ENCODE assay signal across 9 mouse cellular contexts in the genomic region with DNA sequence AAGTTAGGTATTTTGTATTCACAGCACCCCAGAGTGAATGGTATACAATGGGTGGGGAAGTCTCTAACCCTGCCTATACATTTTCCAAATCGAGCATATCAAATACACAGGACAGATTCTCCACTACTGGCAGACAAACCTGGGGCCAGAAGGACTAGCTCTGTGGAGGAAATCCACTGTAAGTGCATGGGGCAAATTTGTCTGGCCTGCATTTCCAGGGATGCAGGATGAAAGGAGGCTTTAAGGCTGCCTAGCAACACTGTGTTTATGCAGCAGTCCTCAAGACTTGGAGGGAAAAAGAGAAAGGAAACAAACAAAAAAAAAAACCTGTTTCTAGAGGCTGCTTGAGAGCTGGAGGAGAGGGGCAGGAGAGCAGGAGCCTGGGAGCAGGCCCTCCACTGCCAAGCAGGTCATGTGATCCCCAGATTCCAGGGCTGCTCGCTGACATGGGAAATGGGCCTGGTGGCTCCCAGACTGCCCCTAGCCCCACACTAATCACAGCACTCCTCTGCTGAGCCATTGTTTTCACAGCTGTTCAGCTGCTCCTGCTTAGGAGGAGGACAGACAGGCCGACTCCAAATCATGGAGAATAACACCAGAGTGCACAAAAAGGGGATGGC.
DNase-seq lines count a peak whose midpoint lies in the region; ATAC-seq and TF ChIP-seq lines count a peak whose summit lies in the region.
"Had no signal": no experiment of that assay in that cellular context is flagged by ENCODE, and none has a peak within 500 bp of the region (broad histone marks: within the 10 kb centered on the region; RNA-seq: fewer than 3 reads in every experiment).

No protein-coding gene starts in this region.

- H3K36me3 ChIP-seq in hindbrain, postnatal 0 days (ENCODE audit: insufficient read depth, low read length), result no peaks in the 10 kb centered on the region
- H3K36me3 ChIP-seq in limb, embryonic 11.5 days (ENCODE audit: control insufficient read depth, insufficient read depth, low read length), result no peaks in the 10 kb centered on the region
- no peaks in the 10 kb centered on the region for H3K36me3 ChIP-seq in neural tube, embryonic 12.5 days

- H3K4me2 ChIP-seq in hindbrain, postnatal 0 days (ENCODE audit: low read depth, low read length), result no peak overlapping the region
- no peak overlapping the region for H3K4me2 ChIP-seq in limb, embryonic 11.5 days (ENCODE audit: low read depth, severe bottlenecking)
- H3K4me2 ChIP-seq in neural tube, embryonic 12.5 days (replicated peaks), result no peak overlapping the region

- H3K4me3 ChIP-seq in hindbrain, postnatal 0 days (ENCODE audit: low read length), result no peak overlapping the region
- no peak overlapping the region for H3K4me3 ChIP-seq in limb, embryonic 11.5 days (ENCODE audit: low read depth, low read length)
- no peak overlapping the region for H3K4me3 ChIP-seq in neural tube, embryonic 12.5 days
- H3K4me3 ChIP-seq: layer of hippocampus, adult 2 months had no signal

- peaks cover 6% of the 10 kb centered on the region; the same call in 1 of the 2 replicates for H3K4me1 ChIP-seq in hindbrain, postnatal 0 days (ENCODE audit: insufficient read depth, low read length)
- H3K4me1 ChIP-seq in limb, embryonic 11.5 days (ENCODE audit: control insufficient read depth, insufficient read depth, low read length), result peaks cover 13% of the 10 kb centered on the region; the same call in 1 of the 2 replicates
- peaks cover 12% of the 10 kb centered on the region for H3K4me1 ChIP-seq in neural tube, embryonic 12.5 days

- TF ChIP-seq CTCF in hindbrain, postnatal 0 days (IDR thresholded peaks at IDR 0.05; ENCODE audit: low read depth), result no peak

- intact Hi-C loops in gastrocnemius, postnatal 14 days (cut with DNase I; ENCODE audit: low total_unique reads), result no loop called here

- H3K27me3 ChIP-seq in hindbrain, postnatal 0 days (ENCODE audit: insufficient read depth, low read length), result no peaks in the 10 kb centered on the region
- H3K27me3 ChIP-seq in limb, embryonic 11.5 days (ENCODE audit: control insufficient read depth, insufficient read depth, low read length), result no peaks in the 10 kb centered on the region
- no peaks in the 10 kb centered on the region for H3K27me3 ChIP-seq in neural tube, embryonic 12.5 days (replicated peaks)

- peak; percentile 94 for ATAC-seq in hindbrain, postnatal 0 days
- ATAC-seq in limb, embryonic 11.5 days (ENCODE audit: insufficient number of reproducible peaks, low FRiP score, low TSS enrichment, low read depth), result peak; percentile 92
- peak; percentile 96 for ATAC-seq in neural tube, embryonic 12.5 days (ENCODE audit: low FRiP score, low read depth)
- no peak for ATAC-seq in erythroblast, adult 5-6 weeks (replicated peaks; ENCODE audit: low FRiP score, poor library complexity, severe bottlenecking)
- no peak for ATAC-seq in megakaryocyte progenitor cell, adult 5-6 weeks (replicated peaks; ENCODE audit: poor library complexity)

- DNase-seq in ES-CJ7 (ENCODE audit: low read depth, low spot score), result peak; percentile 7
- peak; percentile 87 for DNase-seq in embryo, embryonic 10.5 days (ENCODE audit: low spot score)
- DNase-seq in gastrocnemius, postnatal 14 days, result peak; percentile 46
- DNase-seq in hindbrain, postnatal 0 days (ENCODE audit: low spot score), result peak; percentile 75
- DNase-seq in limb, embryonic 11.5 days (ENCODE audit: low spot score), result peak; percentile 74

- peak overlapping the region; percentile 60; the same call in 1 of the 2 replicates for H3K27ac ChIP-seq in hindbrain, postnatal 0 days
- H3K27ac ChIP-seq in limb, embryonic 11.5 days (replicated peaks; ENCODE audit: low read depth, low read length), result peak overlapping the region; percentile 70; the same call in 1 of the 2 replicates
- no peak overlapping the region for H3K27ac ChIP-seq in neural tube, embryonic 12.5 days
- H3K27ac ChIP-seq: layer of hippocampus, adult 2 months had no signal

- 5% methylated on average over 3 of the region's 3 CpGs for WGBS in hindbrain, postnatal 0 days
- WGBS in limb, embryonic 11.5 days, result 24% methylated on average over 3 of the region's 3 CpGs
- WGBS in neural tube, embryonic 12.5 days, result 18% methylated on average over 3 of the region's 3 CpGs

- 0 out of 2 replicates have a peak overlapping the region, but pooled peaks have one; percentile 4 for H3K9ac ChIP-seq in hindbrain, postnatal 0 days (replicated peaks; ENCODE audit: low read length)
- no peak overlapping the region for H3K9ac ChIP-seq in limb, embryonic 11.5 days (ENCODE audit: low read length)
- H3K9ac ChIP-seq in neural tube, embryonic 12.5 days, result no peak overlapping the region

- H3K9me3 ChIP-seq in hindbrain, postnatal 0 days (ENCODE audit: low read length), result no peaks in the 10 kb centered on the region
- H3K9me3 ChIP-seq in limb, embryonic 11.5 days (ENCODE audit: control insufficient read depth, low read length), result no peaks in the 10 kb centered on the region
- no peaks in the 10 kb centered on the region for H3K9me3 ChIP-seq in neural tube, embryonic 12.5 days

Comparison
In these comparisons a context has a peak if more than half of its experiments do, and no peak if none do; other contexts are left out.
1. DNase-seq: peak in every context shown above with its lines; median percentile 87 in embryo, embryonic 10.5 days; 75 in hindbrain, postnatal 0 days; 74 in limb, embryonic 11.5 days; 46 in gastrocnemius, postnatal 14 days; 7 in ES-CJ7.
2. ATAC-seq: peak in hindbrain, postnatal 0 days (single experiment), limb, embryonic 11.5 days (single experiment) and neural tube, embryonic 12.5 days (single experiment); none in erythroblast, adult 5-6 weeks (single experiment) and megakaryocyte progenitor cell, adult 5-6 weeks (single experiment).